In the genomic region with DNA sequence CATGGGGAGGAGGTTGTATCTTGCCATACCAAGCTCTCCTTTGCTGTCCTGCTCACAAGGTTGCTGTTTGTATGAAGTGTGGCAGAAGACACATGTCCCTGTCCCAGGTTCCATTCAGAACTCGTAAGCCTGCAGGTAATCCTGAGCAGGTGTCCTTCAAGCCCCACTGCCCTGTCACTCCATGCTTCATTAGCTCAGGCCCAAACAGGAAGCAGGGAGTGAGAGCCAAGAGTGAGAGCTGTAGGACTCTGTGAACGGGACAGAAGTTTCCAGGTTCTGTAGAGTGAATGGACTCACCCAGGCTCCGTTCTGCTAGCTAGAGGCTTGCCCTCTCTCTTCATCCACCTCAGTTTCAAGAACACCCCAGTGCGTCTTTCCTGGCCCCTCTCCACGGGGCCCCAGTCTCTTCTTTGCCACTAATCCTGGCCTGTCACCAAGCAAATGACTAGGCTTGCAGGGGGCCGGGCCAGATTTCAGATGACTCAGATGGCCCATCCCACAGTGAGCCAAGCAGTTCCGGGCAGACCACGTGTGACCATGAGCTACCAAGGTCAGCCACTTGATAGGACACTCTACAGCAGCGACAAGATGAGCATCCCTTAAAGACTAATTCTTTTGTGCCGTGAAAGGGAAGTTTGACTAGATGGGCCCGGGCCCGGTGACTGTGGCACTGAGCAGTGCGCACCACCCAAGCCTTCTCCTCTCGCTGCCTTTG, we compare ENCODE assay signal across 11 mouse cellular contexts. TPM values are rescaled to one million over a fixed set of nuclear protein-coding genes. Genes with fewer than 3 reads are reported as not detected.
DNase-seq lines count a peak whose midpoint lies in the region; ATAC-seq lines count a peak whose summit lies in the region.
"Had no signal": no experiment of that assay in that cellular context is flagged by ENCODE, and none has a peak within 500 bp of the region (broad histone marks: within the 10 kb centered on the region; RNA-seq: fewer than 3 reads in every experiment).

No protein-coding gene starts in this region.

- DNase-seq in heart, adult 18-20 months = peak; percentile 36 to 37
- DNase-seq in 416B (ENCODE audit: low read depth) = peak; percentile 86
- peak; percentile 92 for DNase-seq in adrenal gland, adult 2 months
- DNase-seq in B cell, adult 2 months = no peak
- DNase-seq in forebrain, embryonic 10.5 days (ENCODE audit: extremely low spot score, low spot score) = no peak
- DNase-seq in layer of hippocampus, postnatal 14 days (ENCODE audit: low spot score in 2 of 2) = no peak
- DNase-seq: embryo, embryonic 11 days had no signal

- 71% methylated on average over 14 of the region's 14 CpGs for WGBS in heart, embryonic 12.5 days
- WGBS in kidney, embryonic 15.5 days = 78% methylated on average over 14 of the region's 14 CpGs
- 79% methylated on average over 14 of the region's 14 CpGs for WGBS in forebrain, embryonic 10.5 days

- no peak overlapping the region for H3K27ac ChIP-seq in heart, embryonic 12.5 days (ENCODE audit: poor library complexity, severe bottlenecking)
- peak overlapping the region; percentile 19; the same call in 1 of the 2 replicates for H3K27ac ChIP-seq in kidney, embryonic 15.5 days
- no peak overlapping the region for H3K27ac ChIP-seq in forebrain, embryonic 10.5 days
- H3K27ac ChIP-seq: midbrain, embryonic 13.5 days had no signal

- H3K9ac ChIP-seq in heart, embryonic 12.5 days = no peak overlapping the region
- H3K9ac ChIP-seq in kidney, embryonic 15.5 days = no peak overlapping the region
- H3K9ac ChIP-seq: midbrain, embryonic 13.5 days had no signal

- no peak overlapping the region for H3K4me3 ChIP-seq in heart, embryonic 12.5 days
- no peak overlapping the region for H3K4me3 ChIP-seq in kidney, embryonic 15.5 days (replicated peaks)
- no peak overlapping the region for H3K4me3 ChIP-seq in forebrain, embryonic 10.5 days
- H3K4me3 ChIP-seq: midbrain, embryonic 13.5 days had no signal

- no peaks in the 10 kb centered on the region for H3K27me3 ChIP-seq in heart, embryonic 12.5 days (replicated peaks)
- H3K27me3 ChIP-seq in kidney, embryonic 15.5 days = no peaks in the 10 kb centered on the region
- H3K27me3 ChIP-seq in forebrain, embryonic 10.5 days (ENCODE audit: poor library complexity, severe bottlenecking) = no peaks in the 10 kb centered on the region
- H3K27me3 ChIP-seq: midbrain, embryonic 13.5 days had no signal

- no peak overlapping the region for H3K4me2 ChIP-seq in heart, embryonic 12.5 days
- H3K4me2 ChIP-seq in kidney, embryonic 15.5 days = no peak overlapping the region
- H3K4me2 ChIP-seq: midbrain, embryonic 13.5 days had no signal

- 0 out of 2 replicates have a peak, but pooled peaks cover 6% of the 10 kb centered on the region for H3K4me1 ChIP-seq in heart, embryonic 12.5 days (replicated peaks)
- H3K4me1 ChIP-seq in kidney, embryonic 15.5 days = peaks cover 11% of the 10 kb centered on the region
- 0 out of 2 replicates have a peak, but pooled peaks cover 3% of the 10 kb centered on the region for H3K4me1 ChIP-seq in forebrain, embryonic 10.5 days
- H3K4me1 ChIP-seq: midbrain, embryonic 13.5 days had no signal

- peaks cover 4% of the 10 kb centered on the region; the same call in 1 of the 2 replicates for H3K9me3 ChIP-seq in heart, embryonic 12.5 days (replicated peaks)
- no peaks in the 10 kb centered on the region for H3K9me3 ChIP-seq in kidney, embryonic 15.5 days (replicated peaks)
- H3K9me3 ChIP-seq in forebrain, embryonic 10.5 days = no peaks in the 10 kb centered on the region

- no peak for ATAC-seq in heart, embryonic 12.5 days (ENCODE audit: insufficient number of reproducible peaks, low FRiP score)
- ATAC-seq in kidney, embryonic 15.5 days (replicated peaks; ENCODE audit: low FRiP score) = no peak
- ATAC-seq: hindbrain, embryonic 16.5 days; midbrain, embryonic 13.5 days had no signal

- H3K36me3 ChIP-seq in heart, embryonic 12.5 days = no peaks in the 10 kb centered on the region
- no peaks in the 10 kb centered on the region for H3K36me3 ChIP-seq in kidney, embryonic 15.5 days
- H3K36me3 ChIP-seq in forebrain, embryonic 10.5 days (replicated peaks) = no peaks in the 10 kb centered on the region
- H3K36me3 ChIP-seq: midbrain, embryonic 13.5 days had no signal

RNA-seq across cellular contexts. Expression of gene Ubr2, which starts 54.4 kb away (rescaled TPM):
- 10 to 100 TPM; 68.8 to 77.6 TPM for total RNA-seq in heart, adult 18-20 months (2021)
- 20.2 and 20.7 TPM in 2 replicates for polyA plus RNA-seq in heart, embryonic 12.5 days (2016; fragmentation: Nextera tagmentation; extraction: Ambion mirVana)
- total RNA-seq in adrenal gland, adult 2 months (2021) = 10 to 100 TPM; 57.6 to 87.4 TPM
- polyA plus RNA-seq in adrenal gland, adult 2 months (2012; rRNA removed) = 36.2 and 41.4 TPM in 2 replicates
- 18.9 and 21.7 TPM in 2 replicates for polyA plus RNA-seq in kidney, embryonic 15.5 days (2015; fragmentation: Nextera tagmentation; extraction: Ambion mirVana)
- polyA plus RNA-seq in forebrain, embryonic 10.5 days (2016; fragmentation: Nextera tagmentation; extraction: Ambion mirVana) = 13.3 and 15.7 TPM in 2 replicates
- 10 to 100 TPM; 52.3 to 52.4 TPM for total RNA-seq in layer of hippocampus, postnatal 14 days (2021)

Comparison
In these comparisons a context has a peak if more than half of its experiments do, and no peak if none do; other contexts are left out.
1. DNase-seq: peak in heart, adult 18-20 months (2 of 2), 416B (single experiment) and adrenal gland, adult 2 months (single experiment); none in B cell, adult 2 months (0 of 2), forebrain, embryonic 10.5 days (single experiment) and layer of hippocampus, postnatal 14 days (0 of 2).